Mouse (Mus musculus) gastrocnemius, postnatal 25 days (tissue): ENCODE measurements around the gene Gosr2. TPM values are rescaled to one million over a fixed set of nuclear protein-coding genes. Genes with fewer than 3 reads are reported as not detected.

ENCODE experiments used
- DNase-seq: peaks from one replicate; pipeline ENCODE4 v3.0.0; 2022
- long read RNA-seq, 2 experiments: library from polyadenylated mRNA; stranded (forward); transcript quantifications; one replicate each; pipeline ENCODE4 v2.0.0; 2021
- total RNA-seq, 2 experiments: library from RNA; stranded (reverse); gene quantifications; 1 replicate in 1 of 2; 2 replicates in 1 of 2; pipeline ENCODE4 v1.2.3; 2021

The Gosr2 gene
- total RNA-seq, result 10 to 100 TPM; 38.9 to 40.4 TPM
- long read RNA-seq, experiment 1, transcript Gosr2-201 (6 exons, 3,266 nt), result major isoform, 27 of 39 reads
- long read RNA-seq, experiment 1, partial matches to known transcripts, result 1 of 39 reads
- long read RNA-seq, experiment 1, other reads (novel, unspliced or antisense), result 8 of 39 reads
- long read RNA-seq, experiment 2, transcript Gosr2-201 (6 exons, 3,266 nt), result major isoform, 29 of 48 reads
- long read RNA-seq, experiment 2, transcript Gosr2-202 (5 exons, 1,044 nt), result minor isoform, 8 of 48 reads
- long read RNA-seq, experiment 2, partial matches to known transcripts, result 4 of 48 reads
- long read RNA-seq, experiment 2, other reads (novel, unspliced or antisense), result 6 of 48 reads

DNA sequence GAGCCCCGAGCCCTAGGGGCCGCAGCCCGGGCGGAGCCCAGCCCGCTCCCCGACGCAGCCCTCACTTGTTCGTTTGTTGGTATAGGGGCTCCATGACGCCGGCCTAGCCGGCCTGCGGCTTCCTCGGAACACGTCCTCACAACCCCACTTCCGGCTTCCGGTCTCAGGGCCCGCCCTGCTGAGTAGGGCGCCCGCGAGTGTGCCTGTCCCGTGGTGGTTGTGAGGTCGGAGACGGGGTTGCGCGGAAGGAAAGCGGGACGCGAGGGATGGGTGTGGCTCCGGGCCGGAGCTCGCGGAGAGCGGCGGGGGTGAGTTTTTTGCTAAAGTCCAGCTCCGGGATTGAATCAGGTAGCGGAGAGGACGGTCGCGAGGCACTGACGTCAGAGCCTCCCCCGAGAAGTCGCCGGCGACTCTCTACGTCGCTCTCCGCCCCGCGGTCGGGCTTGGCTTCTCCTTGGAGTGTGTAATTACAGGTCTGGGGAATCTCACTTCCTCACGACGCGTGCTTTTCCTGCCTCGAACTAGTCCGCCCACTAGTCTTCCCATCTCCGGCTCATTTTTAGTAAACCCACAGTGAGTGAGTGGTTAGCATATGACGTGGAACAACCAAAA is at the start of gene Gosr2:
TSS of gene Gosr2 (minus strand) at position 334 of the 612 bp plus-strand sequence.
- peak; percentile 87 for DNase-seq

DNA sequence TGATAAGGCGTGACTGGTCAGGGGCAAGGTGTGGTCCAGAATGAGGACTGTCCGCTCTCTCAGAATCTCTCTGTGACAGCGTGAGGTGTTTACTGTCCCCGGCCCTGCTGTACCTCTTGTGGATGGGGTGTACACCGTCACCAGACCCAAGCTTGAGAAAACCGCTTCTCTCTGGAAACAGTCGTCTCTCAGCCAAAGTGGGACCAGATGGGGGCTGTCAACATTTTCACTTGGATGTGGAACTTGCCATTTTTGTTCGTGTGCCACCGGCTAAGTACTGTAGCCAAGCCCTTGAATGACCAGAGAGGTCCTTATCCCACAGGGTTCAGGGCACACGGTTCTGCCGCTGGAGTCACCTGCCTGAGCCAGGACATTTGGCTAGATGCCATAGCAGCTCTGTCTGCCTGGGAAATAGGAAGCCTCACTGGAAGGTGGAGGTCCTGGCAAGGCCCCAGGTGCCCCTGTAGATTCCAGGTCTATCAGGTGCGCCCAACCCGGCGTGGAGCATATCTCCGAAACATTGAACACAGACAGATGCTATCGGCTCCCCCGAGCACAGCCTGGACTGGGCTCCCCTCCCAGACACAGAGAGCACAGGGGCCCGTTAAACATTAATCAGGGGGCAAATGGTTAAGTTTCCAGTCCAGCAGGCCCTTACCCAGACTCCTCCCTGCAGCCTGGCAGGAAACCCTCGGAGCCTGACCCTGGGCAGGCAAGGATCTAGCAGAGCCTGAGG is 37.5 kb upstream of the Gosr2 start:
- DNase-seq, result no peak

DNA sequence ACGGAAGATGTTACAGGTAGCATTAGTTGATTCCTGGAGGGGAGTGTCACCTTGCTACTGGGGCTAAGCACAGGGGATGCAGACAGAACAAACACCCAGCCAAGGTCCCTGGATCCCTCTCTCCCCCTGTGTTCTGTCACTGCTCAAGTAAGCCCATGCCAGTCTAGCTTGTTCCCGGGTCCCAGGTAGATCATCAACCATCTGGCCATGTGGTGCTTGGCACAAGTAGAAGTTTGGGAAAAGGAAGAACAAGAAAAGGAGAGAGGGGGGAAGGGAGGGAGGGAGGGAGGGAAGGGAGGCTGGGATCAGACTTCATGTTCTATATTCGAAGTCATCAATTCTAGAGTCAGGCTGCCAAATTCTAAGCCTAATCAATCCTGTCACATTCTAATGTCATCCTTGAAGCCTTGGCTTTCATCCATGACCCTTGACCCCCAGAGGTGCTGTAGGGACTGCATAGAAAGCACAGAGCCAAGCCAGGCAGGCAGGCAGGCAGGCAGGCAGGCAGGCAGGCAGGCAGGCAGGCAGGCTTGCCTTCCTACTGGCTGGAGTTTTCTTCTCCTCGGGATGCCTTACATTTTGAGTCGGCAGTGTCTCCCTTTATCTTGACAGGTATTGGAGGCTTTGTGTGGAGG is 36.8 kb upstream of the Gosr2 start:
- no peak for DNase-seq

DNA sequence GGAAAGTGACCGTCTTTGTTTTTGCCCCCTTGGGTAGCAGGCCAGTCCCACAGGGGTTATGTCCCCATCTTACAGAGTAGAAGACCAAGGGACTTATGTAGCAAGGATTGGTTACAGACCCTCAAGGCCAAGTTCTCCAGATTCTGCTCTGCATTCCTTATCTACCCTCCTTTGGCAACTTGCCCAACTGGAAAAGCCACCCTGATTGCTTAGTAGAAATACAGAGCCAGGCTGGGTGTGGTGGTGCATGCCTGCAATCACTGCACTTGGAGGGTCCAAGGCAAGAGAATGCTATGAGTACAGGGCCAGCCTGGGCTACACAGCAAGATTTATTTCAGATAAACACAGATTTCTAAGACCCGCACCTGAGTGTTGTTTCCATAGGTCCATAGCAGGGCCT is 36.3 kb upstream of the Gosr2 start:
- no peak for DNase-seq

DNA sequence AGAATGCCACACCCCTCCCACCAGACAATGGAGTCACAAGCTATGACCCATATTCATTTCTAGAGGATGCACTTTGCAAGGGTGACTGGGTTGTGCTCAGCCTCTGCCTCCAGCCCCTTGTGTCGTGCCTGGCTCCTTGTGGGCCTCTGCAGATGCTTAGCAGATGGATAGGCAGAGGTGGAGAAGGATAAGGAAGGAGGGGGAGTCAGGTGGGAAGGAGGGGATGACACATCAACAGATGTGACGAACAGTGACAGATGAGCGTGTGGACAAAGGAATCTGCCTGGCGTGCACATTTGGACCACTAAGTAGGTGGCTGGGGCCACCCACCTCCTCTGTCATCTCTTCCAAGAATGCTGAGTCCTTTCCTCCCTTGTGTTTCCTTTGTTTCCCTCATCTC is 35.4 kb upstream of the Gosr2 start:
- no peak for DNase-seq

DNA sequence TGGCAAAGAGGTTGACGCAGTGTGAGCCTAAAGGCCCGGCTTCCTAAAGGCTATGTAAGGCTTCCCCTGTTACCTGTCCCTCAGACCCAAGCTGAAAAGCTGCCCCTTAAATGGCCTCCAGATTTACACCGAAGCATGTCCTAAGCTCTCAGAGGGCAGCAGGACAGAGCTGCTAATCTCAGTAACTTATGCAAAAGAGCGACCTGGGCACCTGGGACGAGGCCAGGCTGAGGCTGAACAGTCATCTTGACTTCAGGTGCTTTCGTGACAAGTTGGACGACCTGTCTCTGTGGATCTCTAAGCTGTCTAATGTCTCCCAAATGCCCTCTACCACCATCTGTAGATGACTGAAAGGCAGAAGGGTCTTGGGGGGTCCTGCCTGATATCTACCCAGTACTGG is 34.6 kb upstream of the Gosr2 start:
- DNase-seq, result no peak

DNA sequence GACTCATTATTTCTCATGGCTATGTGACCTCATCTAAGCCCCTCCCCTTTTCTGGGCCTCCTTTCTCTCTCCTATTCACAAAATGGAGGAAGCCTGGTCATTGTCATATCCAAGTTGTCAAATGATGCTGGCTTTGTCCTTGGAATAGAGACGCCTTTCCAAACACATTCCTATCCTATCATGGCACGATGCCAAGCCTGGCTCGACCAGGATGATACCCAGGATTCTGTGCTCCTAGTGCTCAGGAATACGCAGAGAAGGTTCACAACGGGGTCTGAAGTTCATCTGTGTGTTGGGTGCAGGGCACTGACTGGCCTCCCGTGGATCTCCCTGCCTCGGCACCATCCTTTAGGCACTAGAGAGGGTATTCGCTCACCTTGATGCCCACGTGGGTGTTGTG is 33.9 kb upstream of the Gosr2 start:
- no peak for DNase-seq

DNA sequence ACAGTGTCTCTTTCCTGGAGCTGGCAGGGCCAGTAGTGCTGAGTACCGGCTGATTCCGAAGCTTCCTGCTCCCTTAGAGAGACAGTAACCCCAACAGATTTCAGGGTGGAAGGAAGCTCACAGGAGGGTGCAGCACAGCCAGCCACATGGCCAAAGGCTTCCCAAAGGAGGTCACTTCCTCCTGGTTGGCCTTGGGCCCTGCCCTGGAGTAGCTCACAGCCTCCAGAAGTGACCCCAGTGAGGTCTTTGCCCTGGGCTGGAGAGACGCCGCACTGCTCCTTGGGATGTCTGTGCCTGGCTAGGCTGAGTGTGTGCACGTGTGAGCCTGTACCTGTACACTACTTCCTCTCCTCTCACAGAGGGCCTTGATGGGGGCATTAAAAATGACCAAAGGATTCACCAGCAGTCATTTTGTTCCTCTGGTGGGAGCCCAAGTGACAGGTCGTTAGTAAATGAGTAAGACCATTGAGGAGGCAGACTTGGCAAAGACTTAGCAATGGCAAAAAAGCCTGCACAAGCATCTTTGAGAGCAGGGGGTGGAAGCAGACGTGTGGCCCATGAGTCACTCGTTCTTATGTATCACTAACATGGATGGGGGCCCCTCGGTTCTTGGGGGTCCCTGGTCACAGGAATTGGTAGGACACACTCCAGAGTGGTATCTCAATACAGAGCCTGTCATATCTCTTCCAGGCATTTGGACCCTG is 31.7 kb upstream of the Gosr2 start:
- no peak for DNase-seq

DNA sequence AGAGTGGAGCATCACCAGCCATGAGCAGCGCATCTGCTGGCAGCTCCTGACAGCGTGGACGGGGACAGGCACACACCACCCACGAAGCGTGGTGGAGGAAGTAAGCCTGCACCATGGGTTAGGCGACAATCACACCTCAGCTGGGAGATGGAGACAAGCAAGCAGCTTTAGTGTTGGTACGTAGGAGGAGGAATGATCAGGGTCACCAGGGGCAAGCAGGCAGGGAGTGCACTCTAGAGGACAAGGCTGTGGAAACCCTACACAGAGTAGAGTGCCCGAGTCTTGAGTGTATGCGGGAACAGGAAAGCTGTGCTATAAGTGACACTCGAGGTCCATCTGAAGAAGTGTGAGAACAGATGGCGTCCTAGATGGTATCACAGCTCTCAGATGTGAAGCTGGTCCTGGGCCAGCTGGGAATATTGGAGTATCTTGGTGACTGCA is 26.7 kb upstream of the Gosr2 start:
- no peak for DNase-seq

DNA sequence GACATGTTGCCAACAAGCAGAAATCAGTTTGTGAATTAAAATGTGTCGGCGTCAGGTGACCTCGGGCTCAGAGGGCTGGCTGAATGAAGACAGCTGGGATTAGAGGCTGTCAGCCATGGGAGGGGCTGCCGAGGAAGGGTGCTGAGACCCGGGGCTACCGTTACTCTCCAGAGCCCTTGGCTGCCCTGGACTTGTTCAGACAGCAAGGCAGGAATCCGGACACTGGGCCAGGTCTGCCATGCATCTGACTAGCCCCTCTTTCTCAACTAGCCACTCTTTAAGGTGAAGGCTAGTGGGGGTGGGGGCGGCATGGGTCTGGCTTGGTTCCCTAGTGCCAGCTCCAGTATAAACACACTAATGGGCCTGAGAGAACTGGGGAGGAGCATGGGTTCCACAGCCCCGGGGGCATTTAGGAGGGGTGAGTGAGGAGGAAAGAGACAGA is 24.4 kb upstream of the Gosr2 start:
- no peak for DNase-seq

DNA sequence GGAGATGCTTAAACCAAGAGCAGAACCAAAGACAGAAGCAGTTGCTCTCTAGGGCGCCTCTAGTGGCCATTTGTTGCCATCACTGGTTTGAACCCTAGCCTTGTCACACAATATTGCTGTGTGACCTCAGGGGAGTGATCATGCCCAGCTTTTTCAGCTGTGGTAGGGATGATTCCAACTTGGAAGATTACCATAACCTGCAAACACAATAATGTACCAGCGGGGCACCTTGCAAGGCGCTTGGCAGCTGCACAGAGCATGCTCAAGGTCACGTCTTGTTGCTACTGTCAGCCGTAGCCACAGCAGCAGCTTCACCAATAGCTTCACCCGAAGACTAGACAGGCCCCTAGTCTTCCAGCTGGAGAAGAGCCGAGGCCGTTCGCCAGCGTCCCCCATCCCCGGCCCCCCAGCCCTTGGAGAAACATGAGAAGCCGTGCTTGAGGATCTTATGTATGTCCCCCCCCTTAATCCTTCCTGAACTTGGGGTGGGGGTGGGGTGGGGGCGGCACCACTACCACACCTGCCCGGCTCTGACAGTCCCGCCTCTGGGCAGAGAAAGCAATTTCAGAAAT is 23.9 kb upstream of the Gosr2 start:
- no peak for DNase-seq

DNA sequence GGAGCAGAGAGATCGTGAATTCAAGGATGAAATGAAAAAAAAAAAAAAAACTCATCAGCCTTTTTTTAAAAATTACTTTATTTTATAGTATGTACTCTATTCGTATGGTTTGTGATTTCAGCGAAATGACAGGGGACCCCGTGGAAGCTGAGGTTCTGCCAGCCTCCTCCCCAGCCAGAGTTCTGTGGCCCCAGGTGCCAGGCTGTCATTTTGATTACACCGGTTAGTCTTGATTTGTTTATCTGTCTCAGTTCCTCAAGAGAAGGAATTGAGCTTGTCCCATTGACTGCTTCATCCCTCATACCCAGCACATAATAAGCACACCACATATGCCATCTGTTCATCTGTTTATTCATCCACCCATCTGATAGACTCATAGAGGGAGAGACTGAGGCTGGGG is 21.7 kb upstream of the Gosr2 start:
- DNase-seq, result no peak

DNA sequence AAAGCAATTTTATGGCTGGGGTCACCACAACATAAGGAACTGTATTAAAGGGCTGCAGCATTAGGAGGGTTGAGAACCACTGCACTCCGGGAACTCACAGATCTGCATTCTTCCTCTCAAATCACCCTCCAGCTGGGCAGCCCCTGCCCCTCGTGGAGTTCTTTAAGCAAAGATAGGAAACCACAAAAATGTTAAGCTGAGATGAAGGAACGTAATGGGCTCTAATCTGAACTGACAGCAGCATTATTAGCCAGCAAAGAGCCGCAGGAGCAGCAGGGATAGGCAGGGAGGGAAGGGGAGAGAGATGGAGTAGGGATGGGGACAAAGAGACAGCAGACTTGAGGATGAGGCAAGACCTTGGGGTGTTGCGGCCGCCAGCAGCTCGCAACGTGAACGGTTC is 19.3 kb upstream of the Gosr2 start:
- no peak for DNase-seq

DNA sequence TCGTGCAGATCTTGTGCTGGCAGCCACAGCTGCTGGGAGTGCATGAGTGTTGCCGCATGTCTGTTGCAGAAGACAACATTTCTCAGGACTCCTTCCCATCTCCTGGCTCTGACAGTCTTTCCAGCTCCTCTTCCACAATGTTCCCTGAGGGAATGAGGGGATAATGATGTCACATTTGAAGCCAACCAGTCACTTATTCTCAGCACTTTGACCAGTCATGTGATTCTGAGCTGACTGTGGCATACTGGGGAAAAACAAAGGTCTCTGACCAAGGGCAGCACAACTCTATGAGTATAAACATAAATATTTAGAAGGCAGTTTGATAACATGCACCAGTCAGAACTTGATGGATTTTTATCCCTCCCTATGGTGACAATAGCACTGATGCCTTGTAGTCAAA is 16.4 kb upstream of the Gosr2 start:
- no peak for DNase-seq

DNA sequence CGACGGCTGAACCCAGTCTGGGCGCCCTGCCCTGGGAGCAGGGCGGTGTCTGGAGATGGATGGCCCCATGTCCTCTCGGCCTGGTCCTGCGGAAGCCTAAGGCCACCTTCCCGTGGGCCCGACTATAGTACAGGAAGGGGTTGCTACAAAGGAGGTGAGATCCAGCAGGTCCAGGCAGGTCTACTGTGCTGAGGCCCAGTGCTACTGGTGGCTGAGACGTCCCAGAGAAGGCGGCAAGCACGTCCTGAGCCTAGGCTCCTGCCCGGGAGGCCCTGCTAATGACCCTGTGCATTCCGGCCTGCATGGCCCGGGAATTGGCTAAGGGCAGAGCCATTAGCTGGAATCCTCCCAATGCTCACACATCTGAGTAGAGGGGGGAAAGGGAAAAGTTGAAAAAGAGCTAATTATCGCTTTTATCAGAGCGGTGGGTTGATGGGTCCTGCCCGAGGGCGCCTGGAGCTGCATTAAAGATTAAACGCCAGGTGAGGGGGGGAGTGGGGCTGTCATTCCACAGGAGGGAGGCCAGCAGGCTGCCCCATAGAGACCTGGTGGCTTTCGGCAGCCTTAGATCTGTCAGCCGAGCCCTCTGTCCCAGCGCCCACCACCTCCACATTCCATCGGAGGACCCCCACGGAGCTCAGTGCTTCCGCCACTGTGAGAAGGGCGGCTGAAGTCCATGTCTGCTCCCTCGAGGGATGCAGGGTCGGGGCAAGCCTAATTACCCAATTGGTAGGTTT is 14.3 kb upstream of the Gosr2 start:
- DNase-seq, result no peak

DNA sequence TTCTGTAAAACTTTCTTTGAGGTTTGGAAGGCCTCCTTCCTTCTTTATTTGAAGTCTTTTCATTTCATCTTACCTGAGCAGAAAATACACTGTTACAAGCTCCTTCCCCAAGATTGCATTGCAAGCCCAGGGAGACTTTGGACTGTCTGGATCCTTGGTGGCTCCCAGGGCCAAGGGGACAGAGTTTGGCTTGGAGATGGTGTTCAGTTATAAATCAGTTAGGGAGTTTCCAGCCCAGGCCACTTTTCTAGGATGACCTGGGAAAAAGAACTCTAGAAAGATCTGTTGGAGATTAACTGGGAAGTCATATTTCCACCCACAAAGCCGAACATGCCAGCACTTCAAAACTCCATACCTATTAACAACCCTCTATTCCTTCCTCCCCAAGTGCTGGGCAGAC is 12.3 kb upstream of the Gosr2 start:
- no peak for DNase-seq

DNA sequence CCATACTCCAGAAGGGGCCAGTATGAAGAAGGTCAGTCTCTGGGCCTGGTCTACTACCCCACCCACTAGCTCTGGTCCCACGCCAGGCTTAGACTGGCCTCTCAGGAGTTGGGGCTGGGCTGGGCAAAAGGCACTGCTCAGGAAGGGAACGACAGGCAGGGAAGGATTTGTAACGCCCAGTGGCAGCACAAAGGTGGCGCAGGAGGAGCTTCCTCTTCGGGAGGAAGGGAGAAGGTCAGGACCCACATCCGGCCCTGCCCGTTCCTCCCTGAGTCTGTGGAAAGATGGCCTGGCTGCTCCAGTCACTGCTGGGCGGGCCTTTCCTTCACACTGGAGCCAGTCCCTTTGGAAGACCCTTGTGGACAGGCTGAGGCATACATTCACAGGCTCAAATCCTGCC is 9.3 kb upstream of the Gosr2 start:
- peak; percentile 34 for DNase-seq

DNA sequence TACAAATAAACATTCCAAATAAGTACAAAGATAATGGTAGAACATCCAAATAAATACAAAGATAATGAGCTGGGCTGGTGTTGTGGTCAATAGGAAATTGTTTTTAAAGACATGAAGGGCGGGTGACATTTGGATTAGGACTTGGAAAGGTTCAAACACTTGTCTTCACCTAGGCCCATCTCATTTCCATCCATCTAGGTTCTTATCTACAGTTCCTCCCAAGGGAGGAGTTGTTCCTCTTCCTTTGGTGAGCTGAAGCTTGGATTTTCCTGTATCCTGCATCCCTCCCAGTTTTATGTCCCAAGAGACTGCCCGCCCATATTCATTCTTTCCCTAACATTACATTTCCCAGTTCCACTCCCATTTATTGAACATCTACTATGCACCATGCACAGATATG is 528 bp upstream of the Gosr2 start:
- DNase-seq, result no peak

DNA sequence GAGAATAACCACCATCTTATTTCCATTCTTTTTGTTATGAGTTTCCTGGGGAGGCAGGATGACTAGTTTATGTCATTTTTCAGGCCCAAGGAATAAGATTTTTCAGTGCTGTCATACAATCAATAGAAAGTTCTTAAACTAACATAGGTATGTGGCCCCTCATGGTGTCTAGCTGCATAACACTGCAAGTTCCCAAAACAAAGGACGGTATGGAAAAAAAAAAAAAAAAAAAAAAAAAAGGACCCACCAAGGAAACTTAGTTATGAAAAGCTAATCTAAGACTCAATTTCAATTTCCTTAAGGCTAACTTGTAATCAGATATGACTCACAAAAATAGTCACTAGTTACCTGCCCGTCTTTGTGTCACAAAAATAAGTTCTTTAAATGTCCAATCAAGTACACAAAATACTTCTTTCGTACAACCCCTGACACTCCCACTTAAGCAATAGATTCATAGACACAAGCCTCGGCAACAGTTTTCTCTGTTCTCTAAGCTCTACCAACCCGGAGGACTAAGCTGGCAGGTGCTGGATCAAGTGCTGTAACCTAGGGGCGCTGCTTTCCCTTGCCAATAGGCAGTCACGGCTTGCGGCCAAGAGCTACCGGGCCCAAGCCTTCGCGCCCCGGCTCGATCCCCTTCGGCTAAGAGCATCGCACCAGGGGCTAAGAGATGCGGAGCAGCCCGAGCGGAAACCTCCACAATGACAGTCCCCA is 690 bp downstream of the Gosr2 start:
- DNase-seq, result no peak

DNA sequence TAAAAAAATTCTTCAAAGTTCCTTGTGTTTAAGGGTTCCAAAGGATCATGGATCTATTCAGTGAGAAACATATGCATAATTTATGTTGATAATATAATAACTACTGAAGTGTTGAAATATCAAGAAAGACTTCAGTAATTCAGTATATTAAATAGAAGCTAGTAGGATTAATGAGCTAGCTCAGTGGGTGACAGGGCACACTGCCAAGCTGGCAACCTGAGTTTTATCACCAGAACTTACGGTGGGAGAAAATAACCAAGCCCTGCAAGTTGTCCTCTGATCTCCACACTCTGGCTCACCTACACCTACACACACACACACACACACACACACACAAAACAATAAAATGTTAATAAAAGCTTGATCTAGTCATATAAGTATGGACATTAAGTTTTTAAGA is 4.5 kb downstream of the Gosr2 start:
- no peak for DNase-seq
